Mouse (Mus musculus): ENCODE results near the gene Ankrd66. TPM values are rescaled to one million over a fixed set of nuclear protein-coding genes. Genes with fewer than 3 reads are reported as not detected.

The Ankrd66 gene
- total RNA-seq (2015; ENCODE audit: low replicate concordance) (not detected in 2 replicates), total RNA-seq (2017; ENCODE audit: low replicate concordance) (0.56 TPM in 1 of 2 replicates, not detected in the other)

DNA sequence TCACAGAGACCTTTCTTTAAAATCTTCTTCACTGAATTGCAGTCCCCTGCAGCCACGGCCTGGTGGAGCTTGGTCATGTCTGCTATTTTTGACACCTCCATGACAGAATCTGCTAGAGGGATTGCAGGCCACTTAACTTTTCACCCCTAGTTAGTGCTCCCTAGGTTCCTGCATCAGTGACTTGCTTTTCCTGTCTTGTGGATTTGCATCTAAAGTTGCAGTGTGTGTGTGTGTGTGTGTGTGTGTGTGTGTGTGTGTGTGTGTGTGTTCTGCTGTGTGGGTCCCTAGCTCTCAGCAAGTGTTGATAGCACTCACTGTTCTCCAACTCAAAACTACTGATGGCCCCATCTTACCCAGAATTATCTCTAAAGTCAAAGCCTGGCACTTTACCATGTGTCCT lies at the start of gene Ankrd66:
Gene Ankrd66, minus strand, starts transcription at position 101 of the 400 bp plus-strand sequence.
- ATAC-seq (replicated peaks; ENCODE audit: low FRiP score, poor library complexity, severe bottlenecking): no peak

GRCm38 (mm10) chr17:43592296-43593291 lies 49.2 kb upstream of the Ankrd66 start:
- ATAC-seq (replicated peaks; ENCODE audit: low FRiP score, poor library complexity, severe bottlenecking): no peak

DNA sequence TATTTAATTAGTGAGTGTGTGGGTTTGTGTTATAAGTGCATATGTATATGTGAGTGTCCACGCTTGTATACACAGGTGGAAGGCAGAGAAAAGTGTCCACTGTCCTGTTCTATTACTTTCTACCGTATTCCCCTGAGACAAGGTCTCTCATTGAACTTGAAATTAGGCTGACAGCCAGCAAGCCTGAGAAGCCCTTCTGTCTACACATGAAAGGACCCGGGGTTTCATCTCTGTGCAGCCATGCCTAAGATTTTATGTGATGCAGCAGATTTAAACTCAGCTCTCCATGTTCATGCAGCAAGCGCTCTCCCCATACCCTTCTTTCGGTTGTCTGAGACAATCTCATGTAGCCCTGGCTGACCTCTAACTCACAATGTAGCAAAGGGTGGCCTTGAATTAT lies 47.1 kb upstream of the Ankrd66 start:
- no peak for ATAC-seq (replicated peaks; ENCODE audit: low FRiP score, poor library complexity, severe bottlenecking)

DNA sequence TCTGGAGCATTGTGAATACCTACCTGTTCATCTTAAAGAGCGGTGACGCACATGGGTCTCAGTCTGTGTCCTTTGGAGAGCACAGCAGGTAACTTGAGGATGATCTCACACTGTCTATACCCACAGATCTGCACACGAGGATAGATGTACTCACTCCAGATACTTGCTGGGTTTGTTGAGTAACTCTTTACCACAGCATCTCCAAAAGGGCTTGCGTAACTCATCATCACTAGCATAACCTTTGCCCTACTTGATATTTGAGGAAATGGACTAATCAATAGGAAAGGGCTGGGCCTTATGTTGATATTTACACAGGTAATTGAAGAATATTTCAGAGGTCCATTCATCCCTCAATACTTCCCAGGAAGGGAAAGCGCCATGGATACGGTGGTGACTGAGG lies 46.3 kb upstream of the Ankrd66 start:
- ATAC-seq (replicated peaks; ENCODE audit: low FRiP score, poor library complexity, severe bottlenecking): no peak

GRCm38 (mm10) chr17:43587278-43587677 lies 43.8 kb upstream of the Ankrd66 start:
- ATAC-seq (replicated peaks; ENCODE audit: low FRiP score, poor library complexity, severe bottlenecking): no peak

DNA sequence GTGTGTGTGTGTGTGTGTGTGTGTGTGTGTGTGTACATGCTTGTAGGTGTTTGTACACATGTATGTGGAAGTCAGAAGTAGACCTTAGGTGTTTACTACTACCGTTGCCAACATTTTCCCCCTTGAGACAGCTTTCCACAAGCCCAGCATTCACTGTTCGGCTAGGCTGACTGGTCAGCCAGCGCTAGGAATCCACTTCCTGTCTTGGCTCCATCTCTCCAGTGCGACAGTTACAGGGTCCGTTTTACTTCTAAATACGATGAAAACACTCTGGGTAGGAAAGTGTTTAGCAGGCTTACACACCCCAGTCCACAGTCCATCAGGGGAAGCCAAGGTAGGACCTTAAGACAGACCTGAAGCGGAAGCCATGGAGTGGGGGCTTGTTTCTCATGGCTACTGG lies 41.3 kb upstream of the Ankrd66 start:
- ATAC-seq (replicated peaks; ENCODE audit: low FRiP score, poor library complexity, severe bottlenecking): no peak

DNA sequence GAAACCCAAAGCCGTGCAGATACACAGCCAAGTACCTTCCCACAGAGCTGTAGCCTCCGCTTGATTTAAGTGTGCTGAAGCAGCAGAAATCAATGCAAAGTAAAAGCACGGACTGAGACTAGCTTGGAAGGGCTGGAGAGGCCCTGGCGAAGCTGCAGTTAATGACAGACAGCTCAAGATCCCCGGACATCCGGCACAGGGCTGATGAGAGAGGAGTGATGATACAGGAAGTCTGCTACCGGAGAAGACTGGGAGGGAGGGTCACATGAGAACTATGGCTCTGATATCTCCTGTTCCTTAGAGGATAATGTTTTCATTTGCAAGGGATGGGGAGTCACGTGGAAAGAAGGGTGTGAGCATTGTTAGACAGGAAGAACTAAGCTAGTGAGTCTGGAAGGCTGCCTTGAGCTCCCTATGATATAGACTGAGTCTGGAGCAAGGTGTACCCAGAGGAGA lies 37.6 kb upstream of the Ankrd66 start:
- ATAC-seq (replicated peaks; ENCODE audit: low FRiP score, poor library complexity, severe bottlenecking): no peak

DNA sequence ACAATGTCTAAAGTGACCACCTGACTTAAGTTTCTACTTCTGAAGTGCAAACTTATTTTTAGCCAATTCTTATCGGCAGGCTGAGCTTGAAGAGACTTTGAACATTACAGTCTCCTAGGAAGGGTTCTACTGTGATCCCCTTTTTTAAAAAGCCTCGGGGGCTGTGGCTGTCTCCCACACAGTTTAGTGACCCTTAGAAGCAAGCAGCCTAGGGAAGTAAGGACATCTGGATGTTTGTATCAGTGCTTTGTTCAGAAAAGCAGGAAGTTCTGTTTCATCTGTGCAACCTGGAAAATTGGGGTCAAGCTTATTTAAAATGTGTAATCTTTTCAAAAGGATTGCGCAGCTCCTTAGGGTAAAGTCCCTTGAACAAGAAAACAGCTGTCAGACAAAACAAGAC lies 37.0 kb upstream of the Ankrd66 start:
- no peak for ATAC-seq (replicated peaks; ENCODE audit: low FRiP score, poor library complexity, severe bottlenecking)

GRCm38 (mm10) chr17:43573624-43574073 lies 30.2 kb upstream of the Ankrd66 start:
- no peak for ATAC-seq (replicated peaks; ENCODE audit: low FRiP score, poor library complexity, severe bottlenecking)

DNA sequence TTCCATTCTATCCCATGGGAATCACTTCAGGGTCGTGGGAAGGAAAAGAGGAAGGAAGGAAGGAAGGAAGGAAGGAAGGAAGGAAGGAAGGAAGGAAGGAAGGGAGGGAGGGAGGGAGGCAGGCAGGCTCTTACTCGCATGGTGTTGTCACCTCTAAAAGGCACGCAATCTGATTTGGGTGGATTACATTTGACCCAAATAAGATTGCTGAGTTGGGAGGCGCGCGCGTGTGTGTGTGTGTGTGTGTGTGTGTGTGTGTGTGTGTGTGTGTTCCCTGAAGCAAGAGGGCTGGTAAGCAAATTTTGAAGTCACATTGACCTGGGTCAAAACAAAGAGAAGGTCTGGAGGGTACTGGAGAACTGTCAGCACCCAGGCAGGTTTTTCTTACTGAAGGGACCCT lies 25.8 kb upstream of the Ankrd66 start:
- ATAC-seq (replicated peaks; ENCODE audit: low FRiP score, poor library complexity, severe bottlenecking): no peak

- no peak for ATAC-seq (replicated peaks; ENCODE audit: low FRiP score, poor library complexity, severe bottlenecking)
These were observed 24.8 kb upstream of the Ankrd66 start, which contains the start of gene Pla2g7 for GRCm38 (mm10) chr17:43567992-43568888. TSS of gene Pla2g7 (plus strand) at chr17:43568098.

- ATAC-seq (replicated peaks; ENCODE audit: low FRiP score, poor library complexity, severe bottlenecking): no peak
These were observed 24.2 kb upstream of the Ankrd66 start for GRCm38 (mm10) chr17:43567593-43567991.

- ATAC-seq (replicated peaks; ENCODE audit: low FRiP score, poor library complexity, severe bottlenecking): no peak
These were observed 20.0 kb upstream of the Ankrd66 start for GRCm38 (mm10) chr17:43563192-43563987.

- ATAC-seq (replicated peaks; ENCODE audit: low FRiP score, poor library complexity, severe bottlenecking): no peak
These were observed 15.2 kb upstream of the Ankrd66 start for GRCm38 (mm10) chr17:43558678-43559077.

GRCm38 (mm10) chr17:43557541-43558090 lies 14.2 kb upstream of the Ankrd66 start:
- ATAC-seq (replicated peaks; ENCODE audit: low FRiP score, poor library complexity, severe bottlenecking): no peak

DNA sequence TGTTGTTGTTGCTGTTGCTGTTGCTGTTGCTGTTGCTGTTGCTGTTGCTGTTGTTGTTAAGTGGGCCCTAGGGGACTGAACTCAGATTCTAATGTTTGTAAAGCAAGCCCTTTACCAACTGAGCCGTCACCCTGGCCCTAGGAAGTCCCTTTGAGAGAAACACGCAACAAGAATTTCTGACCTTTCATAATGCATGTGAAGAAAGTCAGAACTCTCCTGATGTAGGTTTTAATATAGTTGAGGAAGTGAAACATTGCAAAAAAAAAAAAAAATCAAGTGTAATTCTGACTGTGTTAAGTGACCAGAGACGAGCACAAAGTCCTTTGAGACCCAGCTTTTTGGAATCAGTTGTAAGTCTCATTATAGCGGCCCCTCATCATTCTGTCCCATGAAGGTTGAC lies 13.7 kb upstream of the Ankrd66 start:
- no peak for ATAC-seq (replicated peaks; ENCODE audit: low FRiP score, poor library complexity, severe bottlenecking)

- no peak for ATAC-seq (replicated peaks; ENCODE audit: low FRiP score, poor library complexity, severe bottlenecking)
These were observed 11.3 kb upstream of the Ankrd66 start for GRCm38 (mm10) chr17:43554516-43555403.

GRCm38 (mm10) chr17:43551122-43551630 lies 7.7 kb upstream of the Ankrd66 start:
- no peak for ATAC-seq (replicated peaks; ENCODE audit: low FRiP score, poor library complexity, severe bottlenecking)

Measured in erythroblast, adult 5-6 weeks (primary cell).